Mouse (Mus musculus): Measurements from ENCODE around the gene Gm49711.

DNA sequence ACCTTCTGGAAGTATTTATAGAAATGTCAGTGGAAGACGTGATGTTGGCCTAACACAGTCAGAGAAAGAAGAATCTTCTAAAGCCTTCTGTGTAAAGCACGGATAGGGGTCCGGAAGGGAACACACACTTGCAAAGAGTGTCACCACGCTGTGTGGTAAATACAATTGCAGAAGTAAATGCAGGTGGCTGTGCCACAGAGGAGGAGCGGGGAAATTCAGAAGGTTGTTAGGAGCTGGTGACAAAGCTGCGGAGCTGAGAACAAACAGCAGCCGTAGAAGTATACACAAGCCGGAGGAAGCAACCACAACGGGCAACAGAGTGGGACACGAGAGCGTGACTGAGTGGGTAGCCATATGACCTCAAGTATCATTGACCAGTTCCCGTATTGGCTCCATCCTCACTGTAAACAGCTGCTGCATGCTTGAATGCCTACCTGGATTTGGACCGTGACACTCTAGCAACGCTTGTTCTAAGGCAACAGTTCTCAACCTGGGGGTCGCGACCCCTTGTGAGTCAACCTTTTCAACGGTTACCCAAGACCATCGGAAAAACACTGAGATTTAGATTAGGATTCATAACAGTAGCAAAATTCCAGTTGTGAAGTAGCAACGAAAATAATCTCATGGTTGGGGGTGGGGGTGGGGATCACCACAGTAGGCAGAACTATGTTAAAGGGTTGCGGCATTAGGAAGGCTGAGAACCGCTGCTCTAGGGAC is 20.1 kb upstream of the Gm49711 start:
- TF ChIP-seq CTCF (IDR thresholded peaks at IDR 0.05; ENCODE audit: low read depth), result no peak
- TF ChIP-seq EP300 (optimal IDR thresholded peaks at IDR 0.05), result no peak
